Mouse (Mus musculus) adrenal gland, postnatal 4 days (tissue): Measurements from ENCODE around the gene Rnf148. TPM values are rescaled to one million over a fixed set of nuclear protein-coding genes. Genes with fewer than 3 reads are reported as not detected.

Experiments
- DNase-seq, 2 experiments: peaks; one replicate each; pipeline ENCODE4 v3.0.0; 2021 to 2022; ENCODE audit warnings: low spot score in 2 of 2, mixed read lengths in 2 of 2
- long read RNA-seq, 2 experiments: library from polyadenylated mRNA; stranded (forward); transcript quantifications; one replicate each; pipeline ENCODE4 v2.0.0; 2021
- total RNA-seq, 2 experiments: library from RNA; stranded (reverse); gene quantifications; 2 replicates each; pipeline ENCODE4 v1.2.3; 2021

Rnf148 gene
- under 1 TPM in 1 of 2 experiments, not detected in 1; 0.31 TPM for total RNA-seq
- long read RNA-seq, experiment 1 = 0 reads
- long read RNA-seq, experiment 2 = 0 reads

GRCm38 (mm10) chr6:23655036-23655435, at the start of gene Rnf148:
Rnf148 (minus strand) TSS chr6:23655136.
- DNase-seq = no peak

- no peak for DNase-seq
Measured at GRCm38 (mm10) chr6:23700879-23701278, 45.9 kb upstream of the Rnf148 start.

GRCm38 (mm10) chr6:23678172-23678571, 23.2 kb upstream of the Rnf148 start:
- DNase-seq = no peak

- no peak for DNase-seq
Measured at GRCm38 (mm10) chr6:23650205-23650604, 4.7 kb downstream of the Rnf148 start, which contains the start of gene Rnf133. Rnf133 (minus strand) TSS chr6:23650305.

GRCm38 (mm10) chr6:23648732-23649131, 6.2 kb downstream of the Rnf148 start:
- DNase-seq = no peak

- peak in 1 of 2 experiments; percentile 8 for DNase-seq
Measured at GRCm38 (mm10) chr6:23647627-23648247, 7.2 kb downstream of the Rnf148 start.

GRCm38 (mm10) chr6:23637081-23637480, 17.9 kb downstream of the Rnf148 start:
- DNase-seq = no peak

DNA sequence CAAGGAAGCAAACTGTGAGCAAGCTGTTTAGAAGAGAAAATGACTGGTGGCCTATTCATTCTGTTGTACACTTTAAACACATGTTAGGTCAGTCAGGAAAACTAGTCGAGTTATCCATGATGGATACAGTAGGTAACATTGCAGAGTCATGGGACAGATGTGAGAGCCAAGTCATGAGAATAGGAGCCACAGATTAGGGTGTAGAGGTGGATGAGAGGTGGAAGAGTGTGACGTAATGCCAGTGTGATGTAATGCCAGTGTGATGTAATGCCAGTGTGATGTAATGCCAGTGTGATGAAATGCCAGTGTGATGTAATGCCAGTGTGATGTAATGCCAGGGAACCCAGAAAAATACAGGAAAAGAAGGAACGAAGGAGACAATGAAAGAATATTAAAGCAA, 19.7 kb downstream of the Rnf148 start:
- no peak for DNase-seq

DNA sequence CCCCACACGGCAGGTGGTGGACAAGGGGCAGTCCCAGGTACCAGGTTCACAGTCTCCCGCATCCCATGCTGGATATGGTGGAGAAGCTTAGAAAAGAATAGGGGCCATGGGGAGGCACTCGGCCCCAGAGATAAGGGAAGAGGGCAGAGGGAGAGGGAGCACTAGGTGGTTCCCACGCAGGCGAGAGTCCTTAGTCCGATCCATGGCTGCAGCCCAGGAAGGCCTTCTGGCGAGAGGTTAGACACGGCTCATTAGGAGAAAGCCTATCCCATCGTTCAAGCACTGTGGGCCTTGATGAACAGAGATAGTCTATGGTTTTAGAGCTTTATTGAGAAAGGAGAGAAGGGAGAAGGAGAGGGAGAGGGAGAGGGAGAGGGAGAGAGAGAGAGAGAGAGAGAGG, 20.9 kb downstream of the Rnf148 start:
- no peak for DNase-seq

- no peak for DNase-seq
Measured at GRCm38 (mm10) chr6:23630465-23630864, 24.5 kb downstream of the Rnf148 start.

Other genes with a start within 250 kb of the Rnf148 start
- under 1 TPM; 0.31 TPM for gene Rnf133, start 4.8 kb downstream of the Rnf148 start, total RNA-seq
- gene Cadps2, start 184.3 kb upstream of the Rnf148 start, total RNA-seq = 1 to 10 TPM; 7.7 to 9.1 TPM